Mouse (Mus musculus) MEL (cell line): ENCODE measurements around the gene Fthl17d.

Source experiments
- CTCF ChIP-seq, 3 experiments: IDR thresholded peaks in 2 of 3; conservative IDR thresholded peaks in 1 of 3; 2 replicates each; pipeline ENCODE4 v1.5.1; 2011 to 2012; ENCODE audit warnings: low read length in 3 of 3, low read depth in 2 of 3, mild to moderate bottlenecking in 2 of 3, improper control_type of control experiment in 1 of 3, inconsistent platforms in 1 of 3, mixed read lengths in 1 of 3, moderate library complexity in 1 of 3; ENCODE audit not compliant: control insufficient read depth in 1 of 3, insufficient read depth in 1 of 3, poor library complexity in 1 of 3, severe bottlenecking in 1 of 3
- EP300 ChIP-seq, 2 experiments: IDR thresholded peaks; 2 replicates each; pipeline ENCODE4 v1.6.1; 2011; ENCODE audit warnings: improper control_type of control experiment in 2 of 2, low read length in 2 of 2, low read depth in 1 of 2, mild to moderate bottlenecking in 1 of 2
- MAX ChIP-seq: IDR thresholded peaks from 2 replicates; pipeline ENCODE4 v1.6.1; 2011; ENCODE audit warnings: low read length, improper control_type of control experiment
- POLR2A ChIP-seq, 2 experiments: IDR thresholded peaks; 2 replicates each; pipeline ENCODE4 v1.6.1; 2011 to 2012; ENCODE audit warnings: low read length in 2 of 2, mild to moderate bottlenecking in 2 of 2, control low read depth in 1 of 2, improper control_type of control experiment in 1 of 2, low read depth in 1 of 2, moderate library complexity in 1 of 2; ENCODE audit not compliant: control insufficient read depth in 1 of 2, insufficient read depth in 1 of 2, poor library complexity in 1 of 2
- POLR2AphosphoS2 ChIP-seq: IDR thresholded peaks from 2 replicates; pipeline ENCODE4 v1.6.1; 2011; ENCODE audit warnings: low read length, improper control_type of control experiment
- RCOR1 ChIP-seq: IDR thresholded peaks from 2 replicates; pipeline ENCODE4 v1.6.1; 2012; ENCODE audit warnings: low read depth, mild to moderate bottlenecking, inconsistent platforms, low read length, improper control_type of control experiment
- SIN3A ChIP-seq: IDR thresholded peaks from 2 replicates; pipeline ENCODE4 v1.6.1; 2012; ENCODE audit warnings: low read length, improper control_type of control experiment, inconsistent platforms
- ZNF384 ChIP-seq: IDR thresholded peaks from 2 replicates; pipeline ENCODE4 v1.6.1; 2012; ENCODE audit warnings: low read depth, mild to moderate bottlenecking, inconsistent platforms, low read length, improper control_type of control experiment

DNA sequence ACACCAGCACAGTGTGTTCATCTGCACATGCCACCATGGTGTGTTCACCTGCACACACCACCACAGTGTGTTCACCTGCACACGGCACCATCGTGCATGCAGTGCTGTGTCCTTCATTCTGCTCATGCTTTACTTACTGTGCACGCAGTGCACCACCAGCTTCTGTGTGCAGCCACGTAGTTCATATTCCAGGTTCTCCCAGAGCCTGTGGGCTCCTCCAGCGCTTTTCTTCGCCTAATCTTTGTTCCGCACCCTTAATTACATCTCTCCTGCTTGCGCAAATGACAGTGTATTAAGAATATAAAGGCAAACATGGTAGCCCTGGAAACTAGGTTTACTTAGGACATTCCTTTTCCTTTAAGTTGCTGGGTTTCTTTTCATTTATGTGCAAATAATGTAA, 42.5 kb downstream of the Fthl17d start:
- TF ChIP-seq CTCF (IDR thresholded peaks at IDR 0.05 in 2 of 3, conservative IDR thresholded peaks at IDR 0.05 in 1 of 3; ENCODE audit: control insufficient read depth in 1 of 3, insufficient read depth in 1 of 3, low read depth in 2 of 3, low read length in 3 of 3, poor library complexity in 1 of 3, severe bottlenecking in 1 of 3) (no peak), RCOR1 (no peak), POLR2AphosphoS2 (no peak), POLR2A (IDR thresholded peaks at IDR 0.05; ENCODE audit: control insufficient read depth in 1 of 2, insufficient read depth in 1 of 2, low read depth in 1 of 2, low read length in 2 of 2, poor library complexity in 1 of 2) (no peak), MAX (no peak), ZNF384 (no peak), EP300 (IDR thresholded peaks at IDR 0.05; ENCODE audit: low read depth in 1 of 2, low read length in 2 of 2) (no peak), SIN3A (no peak)
